Mouse (Mus musculus) adrenal gland (tissue): ENCODE measurements around the gene Kcmf1.

Source experiments
- intact Hi-C: fragments of 180-260 bp; cut with DNase I; formaldehyde crosslinking; loops from one replicate; pipeline ENCODE4 v1.15.1; 2025
- long read RNA-seq, 2 experiments: library from polyadenylated mRNA; unstranded; transcript quantifications; one replicate each; pipeline ENCODE4 v2.0.0; 2020; ENCODE audit warnings: borderline replicate concordance in 1 of 2; ENCODE audit not compliant: insufficient replicate concordance in 1 of 2

Kcmf1 gene
- long read RNA-seq, experiment 1, transcript Kcmf1-201 (7 exons, 3,251 nt) = major isoform, 22 of 30 reads
- long read RNA-seq, experiment 1, partial matches to known transcripts = 3 of 30 reads
- long read RNA-seq, experiment 1, other reads (novel, unspliced or antisense) = 5 of 30 reads
- long read RNA-seq, experiment 2, transcript Kcmf1-201 (7 exons, 3,251 nt) = major isoform, 31 of 42 reads
- long read RNA-seq, experiment 2, partial matches to known transcripts = 5 of 42 reads
- long read RNA-seq, experiment 2, other reads (novel, unspliced or antisense) = 6 of 42 reads

GRCm38 (mm10) chr6:72899781-72900681 lies at the start of gene Kcmf1:
Gene Kcmf1 (minus strand): TSS chr6:72899979.
- intact Hi-C loops = loop anchor here (5.0 kb wide), 1 partner anchor 48 kb away; no protein-coding TSS in a partner anchor

- intact Hi-C loops = no loop called here
Observed at GRCm38 (mm10) chr6:72949161-72949756, 49.5 kb upstream of the Kcmf1 start.

GRCm38 (mm10) chr6:72948392-72948791 lies 48.6 kb upstream of the Kcmf1 start:
- intact Hi-C loops = no loop called here

- intact Hi-C loops = loop anchor here (2.0 kb wide), 1 partner anchor 71 kb away; no protein-coding TSS in a partner anchor
Observed at GRCm38 (mm10) chr6:72947960-72948359, 48.2 kb upstream of the Kcmf1 start.

- intact Hi-C loops = loop anchor here (1.0 to 2.0 kb wide), 3 partner anchors 70 to 290 kb away; no protein-coding TSS in a partner anchor
Observed at GRCm38 (mm10) chr6:72940493-72940892, 40.7 kb upstream of the Kcmf1 start.

GRCm38 (mm10) chr6:72937859-72938258 lies 38.1 kb upstream of the Kcmf1 start:
- intact Hi-C loops = no loop called here

GRCm38 (mm10) chr6:72937430-72937829 lies 37.7 kb upstream of the Kcmf1 start:
- intact Hi-C loops = no loop called here

- intact Hi-C loops = no loop called here
Observed at GRCm38 (mm10) chr6:72932955-72933354, 33.2 kb upstream of the Kcmf1 start.

GRCm38 (mm10) chr6:72931533-72931932 lies 31.8 kb upstream of the Kcmf1 start:
- intact Hi-C loops = no loop called here

GRCm38 (mm10) chr6:72929795-72930398 lies 30.1 kb upstream of the Kcmf1 start:
- intact Hi-C loops = no loop called here

GRCm38 (mm10) chr6:72926755-72927482 lies 27.1 kb upstream of the Kcmf1 start:
- intact Hi-C loops = no loop called here

- intact Hi-C loops = no loop called here
Observed at GRCm38 (mm10) chr6:72926031-72926430, 26.3 kb upstream of the Kcmf1 start.

- intact Hi-C loops = no loop called here
Observed at GRCm38 (mm10) chr6:72923381-72923780, 23.6 kb upstream of the Kcmf1 start.

GRCm38 (mm10) chr6:72921081-72921480 lies 21.3 kb upstream of the Kcmf1 start:
- intact Hi-C loops = no loop called here

GRCm38 (mm10) chr6:72918510-72919033 lies 18.8 kb upstream of the Kcmf1 start:
- intact Hi-C loops = no loop called here

- intact Hi-C loops = no loop called here
Observed at GRCm38 (mm10) chr6:72916330-72916729, 16.6 kb upstream of the Kcmf1 start.

- intact Hi-C loops = no loop called here
Observed at GRCm38 (mm10) chr6:72914087-72914749, 14.4 kb upstream of the Kcmf1 start.

GRCm38 (mm10) chr6:72911261-72911660 lies 11.5 kb upstream of the Kcmf1 start:
- intact Hi-C loops = no loop called here

- intact Hi-C loops = no loop called here
Observed at GRCm38 (mm10) chr6:72902254-72902990, 2.6 kb upstream of the Kcmf1 start.
